Mouse (Mus musculus): Measurements from ENCODE around the gene Sppl2c. TPM values are rescaled to one million over a fixed set of nuclear protein-coding genes. Genes with fewer than 3 reads are reported as not detected.

Sppl2c gene
- total RNA-seq, 1 experiment from 2014 or later, result not detected

Other genes starting within 250 kb of the Sppl2c start
- 109 and 122 TPM in 2 replicates for gene Nsf, start 232.3 kb upstream of the Sppl2c start, total RNA-seq (2021)
- gene Arf2, start 219.6 kb upstream of the Sppl2c start, total RNA-seq (2021), result 41.1 and 47.7 TPM in 2 replicates
- gene Crhr1, start 53.5 kb upstream of the Sppl2c start, total RNA-seq (2021), result 0.15 TPM in 1 of 2 replicates, not detected in the other
- gene Mapt, start 45.1 kb downstream of the Sppl2c start, total RNA-seq (2021), result 72.8 and 74.8 TPM in 2 replicates

Data from adrenal gland, postnatal 14 days (tissue).